Mouse (Mus musculus) heart, embryonic 16.5 days (tissue): ENCODE measurements around the gene Setd1a. TPM values are rescaled to one million over a fixed set of nuclear protein-coding genes. Genes with fewer than 3 reads are reported as not detected.
"Not testable (repeated sequence)": the region's sequence is repeated elsewhere in the genome, so short reads cannot be mapped to it uniquely, and the experiment has no call there.

Source experiments
- ATAC-seq: fragments of 200-750 bp; cut with Nextera tagmentation; replicated peaks from 2 replicates; pipeline ENCODE4 v1.8.0; 2017; ENCODE audit warnings: moderate number of reproducible peaks; ENCODE audit not compliant: insufficient read depth, low FRiP score; ENCODE audit errors: extremely low read depth
- H3K27ac ChIP-seq: fragments of 300-500 bp; sonication (generic); 2 replicates; pipeline ENCODE4 v1.5.1; 2014; ENCODE audit warnings: mild to moderate bottlenecking, low read length, control low read depth, moderate library complexity
- H3K27me3 ChIP-seq: fragments of 300-500 bp; sonication (generic); 2 replicates; pipeline ENCODE4 v1.6.1; 2014; ENCODE audit warnings: low read length, mixed read lengths; ENCODE audit not compliant: control insufficient read depth, insufficient read depth
- H3K36me3 ChIP-seq: fragments of 300-500 bp; sonication (generic); 2 replicates; pipeline ENCODE4 v1.6.1; 2014; ENCODE audit not compliant: control insufficient read depth, insufficient read depth
- H3K4me1 ChIP-seq: fragments of 300-500 bp; sonication (generic); 2 replicates; pipeline ENCODE4 v1.6.1; 2014; ENCODE audit warnings: low read length, mixed read lengths; ENCODE audit not compliant: control insufficient read depth, insufficient read depth
- H3K4me2 ChIP-seq: fragments of 300-500 bp; sonication (generic); 2 replicates; pipeline ENCODE4 v1.6.1; 2014; ENCODE audit warnings: low read depth, mild to moderate bottlenecking, control low read depth, low read length
- H3K4me3 ChIP-seq: fragments of 300-500 bp; sonication (generic); 2 replicates; pipeline ENCODE4 v1.5.1; 2014; ENCODE audit warnings: mild to moderate bottlenecking, control low read depth, low read length
- H3K9ac ChIP-seq: fragments of 300-500 bp; sonication (generic); 2 replicates; pipeline ENCODE4 v1.6.1; 2014; ENCODE audit warnings: low read length, control low read depth
- H3K9me3 ChIP-seq: fragments of 300-500 bp; sonication (generic); replicated peaks from 2 replicates; pipeline ENCODE4 v1.6.1; 2016; ENCODE audit warnings: low read length; ENCODE audit not compliant: control insufficient read depth
- WGBS: fragments of 180-500 bp; shearing (Covaris S2); extraction: QIAGEN DNeasy Blood & Tissue Kit; methylation state at CpG from one replicate; pipeline ENCODE4 v1.1.7; 2014; 5-methylcytosine and 5-hydroxymethylcytosine counted together
- polyA plus RNA-seq: library from polyadenylated mRNA; unstranded; fragments of >200 nt; fragmentation: Nextera tagmentation; extraction: Ambion mirVana; gene quantifications from 2 replicates; pipeline ENCODE4 v1.2.1, GENCODE M21; 2015

Gene Setd1a
- 10.3 and 12.3 TPM in 2 replicates for polyA plus RNA-seq

- ATAC-seq: peak; percentile 63
- no peaks in the 10 kb centered on the region for H3K9me3 ChIP-seq
These were observed at the start of gene Setd1a for GRCm38 (mm10) chr7:127776426-127776825. TSS of gene Setd1a (plus strand) at chr7:127776670.

GRCm38 (mm10) chr7:127727898-127728297, 48.6 kb upstream of the Setd1a start:
- H3K27ac ChIP-seq: no peak overlapping the region
- peaks cover 2% of the 10 kb centered on the region; the same call in 1 of the 2 replicates for H3K27me3 ChIP-seq
- H3K4me1 ChIP-seq: no peaks in the 10 kb centered on the region
- no peak overlapping the region for H3K4me2 ChIP-seq
- no peaks in the 10 kb centered on the region for H3K36me3 ChIP-seq
- WGBS: 80% methylated on average over 6 of the region's 7 CpGs
- no peak for ATAC-seq
- no peak overlapping the region for H3K4me3 ChIP-seq
- H3K9me3 ChIP-seq: 0 out of 2 replicates have a peak, but pooled peaks cover 4% of the 10 kb centered on the region
- no peak overlapping the region for H3K9ac ChIP-seq

More at GRCm38 (mm10) chr7:127776426-127776825, at the start of gene Setd1a:
- peak within 1 kb of the TSS; percentile 77 for H3K4me2 ChIP-seq
- peak within 1 kb of the TSS; percentile 78 for H3K4me3 ChIP-seq
- peaks cover 11% of the 10 kb centered on the region for H3K4me1 ChIP-seq
- H3K27me3 ChIP-seq: no peaks in the 10 kb centered on the region
- H3K27ac ChIP-seq: peak within 1 kb of the TSS; percentile 99
- peak within 1 kb of the TSS; percentile 93 for H3K9ac ChIP-seq
- H3K36me3 ChIP-seq: peaks cover 18% of the 10 kb centered on the region
- 0% methylated on average over 23 of the region's 23 CpGs for WGBS

- no peak overlapping the region for H3K4me3 ChIP-seq
- no peaks in the 10 kb centered on the region for H3K4me1 ChIP-seq
- no peak overlapping the region for H3K27ac ChIP-seq
- no peak overlapping the region for H3K4me2 ChIP-seq
- ATAC-seq: no peak
- H3K27me3 ChIP-seq: peaks cover 2% of the 10 kb centered on the region; the same call in 1 of the 2 replicates
- 0 out of 2 replicates have a peak, but pooled peaks cover 4% of the 10 kb centered on the region for H3K9me3 ChIP-seq
- H3K9ac ChIP-seq: no peak overlapping the region
- WGBS: 59% methylated on average over 4 of the region's 4 CpGs
- H3K36me3 ChIP-seq: no peaks in the 10 kb centered on the region
These were observed 46.3 kb upstream of the Setd1a start for GRCm38 (mm10) chr7:127730170-127730569.

GRCm38 (mm10) chr7:127732066-127732465, 44.4 kb upstream of the Setd1a start, which contains the start of gene Ctf2:
TSS of gene Ctf2 (minus strand) at chr7:127732166.
- H3K4me2 ChIP-seq, H3K36me3 ChIP-seq, H3K9ac ChIP-seq, H3K9me3 ChIP-seq, H3K4me1 ChIP-seq, H3K27me3 ChIP-seq, H3K27ac ChIP-seq, ATAC-seq, H3K4me3 ChIP-seq: not testable (repeated sequence)
- no CpG with 5 or more reads among the region's 5 CpGs for WGBS

- H3K27ac ChIP-seq: peak within 1 kb of the TSS; percentile 93
- H3K4me1 ChIP-seq: peaks cover 7% of the 10 kb centered on the region
- peak within 1 kb of the TSS; percentile 98 for H3K4me2 ChIP-seq
- no peaks in the 10 kb centered on the region for H3K27me3 ChIP-seq
- peak within 1 kb of the TSS; percentile 63 for H3K4me3 ChIP-seq
- H3K9ac ChIP-seq: peak within 1 kb of the TSS; percentile 82
- WGBS: under 1% methylated on average over 26 of the region's 26 CpGs
- no peak for ATAC-seq
- peaks cover 4% of the 10 kb centered on the region for H3K36me3 ChIP-seq
- H3K9me3 ChIP-seq: no peaks in the 10 kb centered on the region; the same call in 1 of the 2 replicates
These were observed 32.0 kb upstream of the Setd1a start, which contains the start of gene Fbxl19 for GRCm38 (mm10) chr7:127744366-127745045. TSS of gene Fbxl19 (plus strand) at chr7:127744543.

- Histone ChIP-seq H3K36me3 (peaks cover 12% of the 10 kb centered on the region), H3K4me3 (peak overlapping the region; percentile 63), H3K27me3 (no peaks in the 10 kb centered on the region), H3K27ac (peak overlapping the region; percentile 93), H3K4me1 (peaks cover 7% of the 10 kb centered on the region), H3K4me2 (peak overlapping the region; percentile 98), H3K9ac (peak overlapping the region; percentile 82), H3K9me3 (no peaks in the 10 kb centered on the region; the same call in 1 of the 2 replicates)
- WGBS: under 1% methylated on average over 19 of the region's 19 CpGs
- peak; percentile 82 for ATAC-seq
These were observed 31.2 kb upstream of the Setd1a start for GRCm38 (mm10) chr7:127745251-127745651.

- Histone ChIP-seq H3K4me3 (peak overlapping the region; percentile 63), H3K4me2 (peak overlapping the region; percentile 98), H3K27ac (peak overlapping the region; percentile 93), H3K9ac (peak overlapping the region; percentile 82), H3K4me1 (peaks cover 7% of the 10 kb centered on the region), H3K9me3 (no peaks in the 10 kb centered on the region; the same call in 1 of the 2 replicates), H3K36me3 (peaks cover 18% of the 10 kb centered on the region), H3K27me3 (no peaks in the 10 kb centered on the region)
- peak; percentile 91 for ATAC-seq
- under 1% methylated on average over 39 of the region's 39 CpGs for WGBS
These were observed 30.6 kb upstream of the Setd1a start for GRCm38 (mm10) chr7:127745652-127746493.

- peak; percentile 0; the same call in 1 of the 2 replicates for ATAC-seq
- Histone ChIP-seq H3K9ac (peak overlapping the region; percentile 82), H3K4me3 (peak overlapping the region; percentile 63), H3K27ac (peak overlapping the region; percentile 93), H3K36me3 (peaks cover 26% of the 10 kb centered on the region), H3K4me2 (peak overlapping the region; percentile 98), H3K27me3 (no peaks in the 10 kb centered on the region), H3K9me3 (no peaks in the 10 kb centered on the region), H3K4me1 (peaks cover 7% of the 10 kb centered on the region)
- 2% methylated on average over 42 of the region's 62 CpGs for WGBS
These were observed 29.7 kb upstream of the Setd1a start for GRCm38 (mm10) chr7:127746494-127747491.
